In genomic region chr8:72644601-72645000, GRCm38 (mm10) we compare ENCODE assay signal across 8 mouse cellular contexts. TPM values are rescaled to one million over a fixed set of nuclear protein-coding genes. Genes with fewer than 3 reads are reported as not detected.
DNase-seq lines count a peak whose midpoint lies in the region; ATAC-seq and TF ChIP-seq lines count a peak whose summit lies in the region.

No protein-coding gene starts in this region.

- no peaks in the 10 kb centered on the region for H3K4me1 ChIP-seq in midbrain, postnatal 0 days (ENCODE audit: insufficient read depth, low read length)
- H3K4me1 ChIP-seq in midbrain, embryonic 15.5 days = peaks cover 4% of the 10 kb centered on the region; the same call in 1 of the 2 replicates

- H3K4me3 ChIP-seq in midbrain, postnatal 0 days (ENCODE audit: low read depth, low read length) = no peak overlapping the region
- no peak overlapping the region for H3K4me3 ChIP-seq in midbrain, embryonic 15.5 days

- H3K9ac ChIP-seq in midbrain, postnatal 0 days (replicated peaks; ENCODE audit: low read length, poor library complexity, severe bottlenecking) = no peak overlapping the region
- H3K9ac ChIP-seq in midbrain, embryonic 15.5 days = no peak overlapping the region

- no peaks in the 10 kb centered on the region for H3K36me3 ChIP-seq in midbrain, postnatal 0 days (ENCODE audit: insufficient read depth, low read length)
- H3K36me3 ChIP-seq in midbrain, embryonic 15.5 days (replicated peaks) = no peaks in the 10 kb centered on the region

- peak; percentile 35 to 47 for DNase-seq in cerebellum, postnatal 4 days (ENCODE audit: low spot score in 2 of 2)
- DNase-seq in cerebellum, adult 9-10 months = no peak
- DNase-seq in midbrain, postnatal 0 days (ENCODE audit: low spot score) = peak; percentile 43
- peak; percentile 67 to 69 for DNase-seq in left cerebral cortex, adult 18-20 months (ENCODE audit: low spot score in 2 of 2)
- DNase-seq in thymus, postnatal 36 days = peak; percentile 61 to 62
- DNase-seq in urinary bladder, postnatal 10 days (ENCODE audit: low spot score) = no peak
- DNase-seq in spleen, postnatal 36 days (ENCODE audit: low spot score in 2 of 2) = no peak

- no peaks in the 10 kb centered on the region for H3K27me3 ChIP-seq in midbrain, postnatal 0 days (ENCODE audit: insufficient read depth, low read length)
- H3K27me3 ChIP-seq in midbrain, embryonic 15.5 days (replicated peaks) = no peaks in the 10 kb centered on the region

- TF ChIP-seq CTCF in midbrain, postnatal 0 days (IDR thresholded peaks at IDR 0.05) = peak; percentile 63

- ATAC-seq in midbrain, postnatal 0 days (ENCODE audit: low FRiP score) = no peak
- ATAC-seq in midbrain, embryonic 15.5 days (replicated peaks) = no peak

- no peak overlapping the region for H3K27ac ChIP-seq in midbrain, postnatal 0 days (ENCODE audit: low read depth, low read length)
- H3K27ac ChIP-seq in midbrain, embryonic 15.5 days = no peak overlapping the region

- H3K4me2 ChIP-seq in midbrain, postnatal 0 days (ENCODE audit: low read depth, low read length, poor library complexity, severe bottlenecking) = no peak overlapping the region
- H3K4me2 ChIP-seq in midbrain, embryonic 15.5 days = no peak overlapping the region

- no peaks in the 10 kb centered on the region for H3K9me3 ChIP-seq in midbrain, postnatal 0 days (ENCODE audit: low read length)
- H3K9me3 ChIP-seq in midbrain, embryonic 15.5 days = no peaks in the 10 kb centered on the region

- WGBS in midbrain, postnatal 0 days = 69% methylated on average over 4 of the region's 4 CpGs
- WGBS in midbrain, embryonic 15.5 days = 67% methylated on average over 4 of the region's 4 CpGs

RNA-seq across cellular contexts. Expression of gene Nwd1, which starts 1.9 kb away (rescaled TPM):
- total RNA-seq in midbrain, postnatal 0 days (2014; rRNA removed) = 31.6 and 36.3 TPM in 2 replicates
- polyA plus RNA-seq in midbrain, postnatal 0 days (2015; fragmentation: Nextera tagmentation; extraction: Ambion mirVana) = 2.0 and 2.6 TPM in 2 replicates
- polyA plus RNA-seq in midbrain, embryonic 15.5 days (2015; fragmentation: Nextera tagmentation; extraction: Ambion mirVana) = 1.7 TPM in 2 replicates
- 10 to 100 TPM; 37.6 to 40.9 TPM for total RNA-seq in left cerebral cortex, adult 18-20 months (2021)

Comparison
In these comparisons a context has a peak if more than half of its experiments do, and no peak if none do; other contexts are left out.
1. DNase-seq: peak in cerebellum, postnatal 4 days (2 of 2), midbrain, postnatal 0 days (single experiment), left cerebral cortex, adult 18-20 months (2 of 2) and thymus, postnatal 36 days (2 of 2); none in cerebellum, adult 9-10 months (single experiment), urinary bladder, postnatal 10 days (single experiment) and spleen, postnatal 36 days (0 of 2).